Mouse (Mus musculus) right cerebral cortex, postnatal 10 days (tissue): ENCODE results near the gene Rapgef4.
A peak's percentile ranks its signal among the peaks of the same experiment; 100 is the strongest.

Source experiments
- DNase-seq, 2 experiments: peaks; one replicate each; pipeline ENCODE4 v3.0.0; 2021; ENCODE audit warnings: low spot score in 2 of 2

Rapgef4 gene

DNA sequence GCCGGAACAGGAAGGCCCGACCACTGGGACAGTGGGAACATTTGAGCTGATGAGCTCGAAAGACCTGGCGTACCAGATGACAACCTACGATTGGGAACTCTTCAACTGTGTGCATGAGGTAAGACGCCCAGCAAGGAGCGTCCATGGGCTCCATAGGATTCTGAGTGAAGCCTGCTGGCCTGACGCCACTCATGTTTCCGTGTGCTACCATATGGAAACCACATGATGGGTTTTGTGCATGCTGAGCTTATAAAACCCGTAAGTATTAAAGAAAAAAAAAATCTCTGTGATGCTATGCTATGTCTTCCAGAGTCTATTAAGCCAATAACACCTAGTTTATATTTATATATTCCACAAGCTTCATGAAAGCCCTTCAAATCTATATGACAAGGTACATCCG is 253.0 kb downstream of the Rapgef4 start:
- DNase-seq = peak in 1 of 2 experiments; percentile 20

DNA sequence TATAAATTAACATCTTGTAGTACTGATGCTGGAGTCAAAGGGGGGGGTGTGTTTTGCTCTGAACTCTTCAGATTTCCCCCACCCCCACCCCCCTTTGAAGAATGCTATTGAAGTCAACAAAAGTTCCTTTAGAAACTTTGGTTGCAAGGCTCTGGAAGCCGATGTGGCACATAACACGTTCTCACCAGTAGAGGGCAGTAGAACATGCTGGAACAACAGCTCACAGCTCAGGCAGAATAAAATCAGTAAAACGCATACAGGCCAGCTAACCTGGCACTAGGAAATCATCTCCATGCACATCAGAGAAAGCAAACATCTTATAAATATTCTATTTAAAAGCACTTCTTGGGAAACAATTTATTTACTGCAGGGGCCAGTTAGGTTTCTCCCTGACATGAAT is 253.9 kb downstream of the Rapgef4 start:
- DNase-seq = peak; percentile 85 to 86

GRCm38 (mm10) chr2:72235361-72235901 is 254.4 kb downstream of the Rapgef4 start:
- DNase-seq = peak in 1 of 2 experiments; percentile 37

DNA sequence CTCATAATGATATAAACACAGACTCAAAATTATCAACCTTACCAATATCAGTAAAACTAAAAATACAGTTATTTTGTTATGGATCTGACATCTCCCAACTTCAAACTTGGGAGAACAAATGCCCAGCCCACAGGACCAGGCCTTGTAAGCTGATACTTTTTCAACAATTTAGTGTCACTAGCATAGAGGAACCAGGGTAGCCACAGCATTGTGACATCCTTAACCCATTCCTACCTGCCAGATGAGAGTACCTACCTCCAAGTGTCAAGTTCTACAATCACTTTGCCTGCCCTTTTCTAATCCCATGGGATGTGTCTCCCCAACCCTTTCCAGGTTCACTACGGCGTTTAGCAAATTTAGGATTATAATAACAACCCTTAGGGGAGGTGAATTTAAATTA is 257.4 kb downstream of the Rapgef4 start:
- no peak for DNase-seq

GRCm38 (mm10) chr2:72238925-72239324 is 257.9 kb downstream of the Rapgef4 start:
- DNase-seq = no peak

GRCm38 (mm10) chr2:72239456-72239855 is 258.4 kb downstream of the Rapgef4 start:
- DNase-seq = no peak

DNA sequence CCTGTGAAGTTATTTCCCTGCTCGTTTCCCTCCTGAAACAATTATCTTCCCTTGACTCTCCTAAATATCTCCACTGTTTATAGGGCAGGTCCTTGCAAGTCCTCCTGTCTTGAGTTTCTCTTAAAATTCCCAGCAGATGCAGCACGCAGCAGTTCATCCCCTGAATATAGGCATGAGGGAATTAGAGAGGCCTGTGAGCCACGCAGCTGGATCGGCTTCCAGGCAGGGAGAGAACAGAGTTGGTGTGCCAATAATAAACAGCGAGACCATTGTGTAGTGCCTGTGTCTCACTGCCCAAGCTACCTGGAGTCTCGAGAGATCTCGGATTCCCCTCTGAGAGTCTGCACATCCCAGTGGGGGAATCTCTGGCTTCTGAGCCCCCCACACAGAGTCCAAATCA is 259.0 kb downstream of the Rapgef4 start:
- no peak for DNase-seq

DNA sequence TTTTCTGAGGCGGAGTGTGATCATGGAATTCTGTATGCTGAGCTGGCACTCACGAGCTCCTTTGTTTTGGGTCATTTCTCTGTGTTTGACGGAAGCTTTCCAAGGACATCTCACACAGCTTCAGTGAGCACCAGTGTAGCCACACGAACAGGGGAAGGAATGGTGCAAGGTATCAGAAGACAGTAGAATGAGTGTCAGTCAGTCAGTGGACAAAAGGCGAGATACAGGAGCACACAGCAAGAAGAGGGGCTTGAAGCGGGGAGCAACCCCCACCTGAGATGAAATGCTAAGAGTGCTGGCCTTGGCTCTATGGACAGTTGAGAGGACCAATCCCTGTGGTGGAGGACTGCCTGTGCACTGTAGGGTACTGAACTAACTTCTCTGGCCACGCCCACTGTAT is 259.7 kb downstream of the Rapgef4 start:
- DNase-seq = no peak

GRCm38 (mm10) chr2:72241714-72242472 is 260.9 kb downstream of the Rapgef4 start:
- no peak for DNase-seq

GRCm38 (mm10) chr2:72242910-72243675 is 262.1 kb downstream of the Rapgef4 start:
- no peak for DNase-seq

- no peak for DNase-seq
These were observed 264.6 kb downstream of the Rapgef4 start for GRCm38 (mm10) chr2:72245631-72246030.

GRCm38 (mm10) chr2:72246376-72246775 is 265.3 kb downstream of the Rapgef4 start:
- DNase-seq = no peak

DNA sequence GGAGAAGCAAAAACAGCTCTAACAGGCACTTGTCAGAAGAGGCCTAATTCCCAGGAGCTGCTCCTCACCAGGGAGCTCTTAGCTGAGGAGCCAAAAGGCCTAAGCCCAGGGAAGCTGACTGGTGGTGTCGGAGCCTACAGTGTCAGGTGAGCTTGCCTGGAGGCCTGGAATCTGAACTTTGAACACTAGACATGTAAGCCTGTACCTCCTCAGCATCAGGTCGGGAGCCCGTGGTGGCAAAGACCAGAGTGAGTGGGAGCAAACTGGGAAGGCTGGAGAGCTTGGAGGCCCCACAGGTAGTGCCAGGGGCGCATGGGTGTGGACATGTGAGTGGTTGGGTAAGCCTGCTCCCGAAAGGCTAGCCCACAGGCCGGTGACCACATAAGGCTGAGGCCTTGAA is 266.8 kb downstream of the Rapgef4 start:
- no peak for DNase-seq

GRCm38 (mm10) chr2:72252510-72253505 is 271.8 kb downstream of the Rapgef4 start:
- DNase-seq = no peak

DNA sequence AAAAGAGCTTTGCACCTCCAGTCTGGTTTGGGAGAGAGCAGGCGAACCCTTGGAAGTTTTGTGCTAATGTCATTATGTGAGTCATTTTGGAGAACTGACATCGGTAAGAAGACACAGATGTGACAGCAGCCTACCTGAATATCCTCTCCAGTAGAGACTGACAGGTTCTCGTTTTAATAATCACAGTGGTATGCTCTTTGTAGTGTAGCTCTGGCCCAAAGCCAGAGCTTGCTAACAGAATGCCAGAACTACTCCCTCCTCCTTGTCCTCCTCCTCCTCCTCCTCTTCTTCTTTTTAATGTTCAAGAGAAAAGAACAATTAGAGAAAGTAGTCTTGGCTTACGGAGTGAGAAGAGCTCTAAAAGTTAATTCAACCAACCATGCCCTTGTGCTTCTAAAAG is 272.8 kb downstream of the Rapgef4 start:
- no peak for DNase-seq

DNA sequence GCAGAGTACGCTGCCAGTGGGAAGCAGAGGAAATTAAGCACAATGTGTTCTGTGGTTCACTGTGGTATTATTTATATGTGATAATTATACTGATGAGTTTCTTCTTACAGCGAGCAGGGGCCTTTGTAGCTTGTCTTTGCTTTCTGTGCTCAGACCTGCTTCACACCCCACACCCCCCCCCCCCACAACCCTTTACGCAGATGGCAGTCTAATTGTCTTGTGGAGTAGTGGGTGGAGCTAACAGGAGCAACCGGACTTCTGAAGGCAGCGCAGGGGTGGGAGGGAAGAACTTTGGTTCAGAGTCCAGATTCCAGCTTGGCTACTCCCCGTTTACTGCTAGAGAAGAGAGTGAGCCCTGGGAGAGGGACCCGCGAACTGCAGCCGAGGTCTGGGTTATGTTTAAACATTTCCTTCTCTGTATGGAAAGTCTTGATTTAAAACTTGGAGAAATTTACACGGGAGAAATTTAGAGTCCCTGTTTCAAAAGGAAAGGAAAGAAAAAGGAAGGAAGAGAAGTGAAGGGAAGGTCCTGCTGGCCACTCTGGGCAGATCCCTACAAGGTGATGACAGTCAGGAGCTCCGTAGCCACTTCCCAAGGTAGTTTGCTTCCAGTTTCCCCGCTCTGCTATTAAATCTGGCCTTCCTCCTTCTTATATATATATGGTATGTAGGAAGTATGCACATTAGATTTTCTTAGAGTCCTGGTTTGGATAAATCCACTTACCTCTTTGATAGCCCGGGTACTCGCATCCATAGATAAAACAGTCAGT is 274.0 kb downstream of the Rapgef4 start:
- DNase-seq = no peak

DNA sequence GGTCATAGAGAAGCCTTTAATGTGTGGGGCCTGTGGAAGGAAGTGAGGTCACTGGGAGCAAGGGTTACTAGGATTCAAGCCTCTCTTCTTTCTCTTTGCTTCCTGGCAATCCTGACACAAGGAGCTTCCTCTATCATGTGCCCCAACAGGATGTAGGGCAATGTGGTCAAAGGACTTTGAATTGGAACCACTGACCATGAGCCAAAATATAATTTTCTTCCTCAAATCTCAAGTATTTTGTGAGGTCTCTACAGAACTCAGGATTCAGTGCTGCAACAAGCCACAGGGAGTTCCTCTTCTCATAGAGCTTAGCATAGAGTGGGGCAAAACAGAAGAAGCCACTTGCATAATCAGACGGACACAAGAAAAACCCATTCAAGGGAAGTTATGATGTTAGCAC is 279.7 kb downstream of the Rapgef4 start:
- DNase-seq = no peak

- no peak for DNase-seq
These were observed 281.9 kb downstream of the Rapgef4 start for GRCm38 (mm10) chr2:72262814-72263480.

- no peak for DNase-seq
These were observed 286.4 kb downstream of the Rapgef4 start for GRCm38 (mm10) chr2:72267390-72267789.

- DNase-seq = no peak
These were observed 288.8 kb downstream of the Rapgef4 start for GRCm38 (mm10) chr2:72269651-72270341.
